Mouse (Mus musculus) telencephalon, adult 2 months (tissue): ENCODE results near the gene Hba-x.
"Not testable (repeated sequence)": the region's sequence is repeated elsewhere in the genome, so short reads cannot be mapped to it uniquely, and the experiment has no call there.

Source experiments
- DNase-seq: peaks from one replicate; pipeline ENCODE4 v3.0.0-alpha.2; 2011; ENCODE audit warnings: low read depth, low spot score

The Hba-x gene

GRCm38 (mm10) chr11:32250880-32251763 is 25.1 kb upstream of the Hba-x start:
- no peak for DNase-seq

DNA sequence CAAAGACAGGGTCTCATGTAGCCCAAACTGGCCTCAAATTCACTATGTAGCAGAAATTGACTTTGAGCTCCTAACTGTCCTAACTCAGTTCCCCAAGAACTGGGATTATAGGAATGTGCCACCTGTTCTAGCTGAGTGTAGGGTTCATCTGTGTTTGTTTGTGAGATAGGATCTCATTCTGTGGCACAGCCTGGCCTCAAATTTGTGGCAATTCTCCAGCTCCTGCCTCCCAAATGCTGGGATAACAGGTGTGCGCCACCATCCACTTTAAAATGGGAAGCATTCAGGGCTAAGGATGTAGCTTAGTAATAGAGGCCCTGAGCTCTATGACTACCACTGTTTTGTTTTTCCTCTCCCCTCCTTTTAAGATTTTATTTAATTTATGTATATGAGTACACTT is 23.1 kb upstream of the Hba-x start:
- no peak for DNase-seq

- DNase-seq, result no peak
These were observed 20.1 kb upstream of the Hba-x start for GRCm38 (mm10) chr11:32256146-32256545.

DNA sequence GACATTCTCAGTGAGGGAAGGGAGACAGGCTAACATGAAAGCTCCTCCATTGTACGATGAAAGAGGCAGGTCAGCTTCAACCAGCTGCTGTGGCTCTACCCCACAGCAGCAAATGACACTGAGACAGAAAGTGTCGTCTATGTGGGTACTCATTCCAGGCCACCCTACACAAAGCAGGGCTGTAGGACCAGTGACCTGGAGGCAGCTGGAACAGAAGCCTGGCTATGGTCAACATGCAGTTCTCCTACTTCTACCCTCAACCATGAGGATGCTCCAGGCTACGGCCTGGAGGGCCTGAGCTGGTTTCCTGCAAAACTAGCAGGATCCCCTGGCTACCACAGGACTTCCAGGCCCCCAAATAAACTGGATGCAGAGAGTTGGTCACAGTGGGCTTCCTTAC is 19.6 kb upstream of the Hba-x start:
- DNase-seq, result no peak

- DNase-seq, result no peak
These were observed 13.4 kb upstream of the Hba-x start for GRCm38 (mm10) chr11:32262674-32263415.

DNA sequence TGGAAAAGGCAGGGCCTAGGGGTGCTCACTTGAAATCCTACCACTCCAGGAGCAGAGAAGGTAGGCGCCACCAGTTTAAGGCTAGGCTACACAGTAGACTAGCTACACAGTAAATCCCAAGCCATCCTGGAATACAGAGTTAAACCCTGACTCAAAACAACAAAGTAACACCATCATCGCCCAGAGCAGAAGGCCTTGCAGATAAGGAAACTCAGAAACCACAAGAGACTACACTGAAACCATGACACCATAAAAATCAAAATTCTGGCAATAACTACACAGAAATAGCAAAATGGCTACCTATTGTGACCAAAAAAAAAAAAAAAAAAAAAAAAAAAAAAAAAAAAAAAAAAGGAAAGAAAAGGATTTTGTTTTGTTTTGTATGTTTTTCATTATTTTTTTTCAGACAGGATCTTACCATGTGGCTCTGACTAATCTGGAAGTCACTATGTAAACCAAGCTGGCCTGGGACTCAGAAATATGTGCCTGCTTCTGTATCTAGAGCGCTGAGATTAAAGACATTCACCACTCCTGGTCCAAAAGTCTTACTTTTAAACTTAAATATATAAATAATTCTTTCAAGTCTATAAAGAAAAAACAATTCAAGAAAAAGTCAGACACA is 11.0 kb upstream of the Hba-x start:
- no peak for DNase-seq

- no peak for DNase-seq
These were observed 10.0 kb upstream of the Hba-x start for GRCm38 (mm10) chr11:32266194-32266593.

DNA sequence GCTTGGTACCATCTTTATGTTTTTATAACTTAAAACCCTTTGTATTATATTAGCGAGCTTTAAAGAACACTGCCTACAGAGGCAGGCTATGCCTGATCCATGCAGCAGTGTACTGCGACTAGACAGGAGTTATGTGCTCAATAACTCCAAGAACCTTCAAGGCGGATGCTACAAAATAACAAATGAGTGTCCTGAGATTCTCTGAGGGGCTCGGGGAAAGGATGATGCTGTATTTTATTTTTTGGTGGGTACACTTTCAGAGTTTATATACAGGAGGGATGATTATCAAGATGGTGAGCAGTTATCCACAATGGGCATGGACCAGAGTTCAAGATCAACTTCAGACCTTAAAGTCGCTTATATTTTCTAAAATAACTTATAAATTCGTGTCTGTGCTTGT is 9.4 kb upstream of the Hba-x start:
- DNase-seq, result no peak

DNA sequence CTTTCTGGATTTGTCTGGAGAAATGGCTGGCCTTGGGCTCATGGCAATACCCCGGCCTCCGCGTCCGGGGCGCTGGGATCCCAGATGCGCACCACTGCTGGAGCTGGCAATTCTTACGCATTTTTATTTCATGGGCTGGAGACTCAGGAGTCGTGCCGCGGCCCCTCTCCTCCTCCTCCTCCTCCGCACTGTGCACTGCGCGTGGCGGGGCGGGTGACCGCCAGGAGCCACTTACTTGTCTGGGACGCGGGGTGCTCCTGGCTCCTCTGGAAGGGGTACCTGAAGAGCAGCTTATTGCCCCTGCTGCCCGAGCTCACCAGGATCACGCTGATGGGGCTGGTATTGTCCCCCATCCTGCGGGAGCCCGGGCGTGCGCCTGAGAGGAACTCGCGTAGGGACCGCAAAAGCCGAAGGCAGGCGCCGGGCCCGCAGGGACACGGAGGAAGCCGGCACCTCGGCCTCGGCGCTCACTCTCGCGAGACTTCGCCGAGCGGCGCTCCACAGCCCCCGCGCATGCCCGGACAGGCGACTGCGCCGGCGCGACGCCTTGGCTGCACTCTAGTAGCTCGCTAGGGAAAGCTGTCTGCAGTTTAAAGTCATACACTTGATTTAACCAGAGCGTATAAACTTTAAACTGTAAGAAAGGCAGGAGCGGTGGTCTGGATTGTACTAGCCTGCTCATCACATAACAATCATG is 8.9 kb upstream of the Hba-x start, which contains the start of gene Nprl3:
Nprl3 (minus strand) TSS at position 520 of the 697 bp plus-strand sequence.
- DNase-seq, result peak; percentile 89

- no peak for DNase-seq
These were observed 8.2 kb upstream of the Hba-x start for GRCm38 (mm10) chr11:32267964-32268363.

GRCm38 (mm10) chr11:32268952-32269351 is 7.2 kb upstream of the Hba-x start:
- DNase-seq, result no peak

- no peak for DNase-seq
These were observed 5.0 kb upstream of the Hba-x start for GRCm38 (mm10) chr11:32271178-32271577.

- no peak for DNase-seq
These were observed 1.7 kb downstream of the Hba-x start for GRCm38 (mm10) chr11:32277736-32278457.

- no peak for DNase-seq
These were observed 2.3 kb downstream of the Hba-x start for GRCm38 (mm10) chr11:32278458-32278957.

- no peak for DNase-seq
These were observed 4.4 kb downstream of the Hba-x start for GRCm38 (mm10) chr11:32280646-32281045.

GRCm38 (mm10) chr11:32281416-32282144 is 5.4 kb downstream of the Hba-x start:
- no peak for DNase-seq

DNA sequence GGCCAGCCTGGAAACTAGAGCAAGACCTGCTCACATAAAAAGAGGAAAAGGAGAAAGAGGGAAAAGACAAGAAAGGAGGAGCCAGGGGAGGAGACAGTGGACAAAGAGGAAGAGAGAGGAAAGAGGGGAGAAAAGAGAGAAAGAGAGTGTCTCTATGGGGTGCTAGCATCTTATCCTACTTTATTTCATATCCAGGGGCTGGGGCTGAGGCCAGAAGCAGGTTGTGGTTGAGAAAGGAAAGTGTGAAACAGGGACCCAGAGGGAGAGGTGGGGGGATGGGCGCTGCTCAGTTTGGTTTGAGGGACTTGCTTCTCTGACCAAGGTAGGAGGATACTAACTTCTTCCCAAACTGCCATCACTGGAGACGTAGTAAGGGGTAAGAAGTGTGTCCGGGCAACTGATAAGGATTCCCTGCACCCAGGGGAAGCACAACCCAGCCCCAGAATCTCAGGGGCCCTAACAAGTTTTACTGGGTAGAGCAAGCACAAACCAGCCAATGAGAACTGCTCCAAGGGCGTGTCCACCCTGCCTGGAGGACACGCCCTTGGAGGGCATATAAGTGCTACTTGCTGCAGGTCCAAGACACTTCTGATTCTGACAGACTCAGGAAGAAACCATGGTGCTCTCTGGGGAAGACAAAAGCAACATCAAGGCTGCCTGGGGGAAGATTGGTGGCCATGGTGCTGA is 7.0 kb downstream of the Hba-x start, which contains the start of gene Hba-a1:
Hba-a1 (plus strand) TSS at position 421 of the 687 bp plus-strand sequence.
- DNase-seq, result not testable (repeated sequence)

DNA sequence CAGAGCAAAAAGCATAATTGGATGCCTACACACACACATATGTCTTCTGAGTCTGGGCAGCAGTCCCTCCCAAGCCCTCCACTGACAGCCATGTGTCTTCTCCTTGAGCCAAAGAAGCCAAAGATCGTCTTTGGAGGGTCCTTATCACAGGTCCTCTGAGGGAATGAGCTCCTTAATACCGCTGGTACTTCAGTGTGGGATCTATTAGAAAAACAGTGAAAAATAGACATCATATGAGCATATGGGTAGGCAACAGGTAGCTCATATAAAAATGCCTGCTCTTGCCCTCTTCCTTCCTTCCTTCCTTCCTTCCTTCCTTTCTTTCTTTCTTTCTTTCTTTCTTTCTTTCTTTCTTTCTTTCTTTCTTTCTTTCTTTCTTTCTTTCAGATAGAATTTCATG is 8.4 kb downstream of the Hba-x start:
- DNase-seq, result not testable (repeated sequence)

DNA sequence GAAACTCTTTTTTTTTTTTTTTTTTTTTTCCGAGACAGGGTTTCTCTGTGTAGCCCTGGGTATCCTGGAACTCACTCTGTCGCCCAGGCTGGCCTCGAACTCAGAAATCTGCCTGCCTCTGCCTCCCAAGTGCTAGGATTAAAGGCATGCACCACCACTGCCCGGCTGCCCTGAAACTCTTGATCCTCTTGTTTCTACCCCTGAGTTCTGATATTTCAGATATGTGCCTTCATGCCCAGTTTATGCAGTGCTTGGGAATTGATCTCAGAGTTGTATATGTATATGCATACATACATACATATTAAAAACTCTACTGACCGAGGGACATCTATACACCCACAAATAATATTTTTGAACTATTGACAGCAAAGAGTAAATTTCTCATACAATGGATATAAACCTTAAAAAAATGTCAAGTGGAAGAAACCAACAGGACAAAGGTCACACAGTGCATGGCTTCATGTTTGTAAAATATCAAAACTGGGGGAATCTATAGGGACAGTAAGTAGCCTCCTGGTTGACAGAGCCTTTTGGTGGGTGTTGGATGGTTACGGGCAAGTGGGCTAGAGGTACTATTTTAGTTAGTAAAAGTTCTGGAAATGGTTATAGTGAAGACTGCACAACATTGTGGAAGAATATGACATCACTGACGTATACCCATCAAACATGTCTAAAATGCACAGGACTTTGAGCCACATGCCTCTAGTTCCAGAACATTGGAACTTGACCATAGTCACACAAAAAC is 9.0 kb downstream of the Hba-x start:
- no peak for DNase-seq
